Mouse (Mus musculus) testis, adult 2 months (tissue): Measurements from ENCODE around the gene Lrrc36. TPM values are rescaled to one million over a fixed set of nuclear protein-coding genes. Genes with fewer than 3 reads are reported as not detected.

ENCODE experiments used
- H3K27ac ChIP-seq: fragments of 200-500 bp; 2 replicates; pipeline ENCODE4 v1.5.1; 2012; ENCODE audit warnings: low read depth, low read length; ENCODE audit not compliant: control insufficient read depth, insufficient read depth
- H3K27me3 ChIP-seq: fragments of 200-500 bp; 2 replicates; pipeline ENCODE4 v1.6.1; 2012; ENCODE audit warnings: mild to moderate bottlenecking, low read length, moderate library complexity; ENCODE audit not compliant: control insufficient read depth, insufficient read depth
- H3K36me3 ChIP-seq: fragments of 200-500 bp; 2 replicates; pipeline ENCODE4 v1.6.1; 2012; ENCODE audit warnings: mild to moderate bottlenecking, low read length; ENCODE audit not compliant: control insufficient read depth, insufficient read depth
- H3K4me1 ChIP-seq: fragments of 200-500 bp; 2 replicates; pipeline ENCODE4 v1.6.1; 2012; ENCODE audit warnings: low read length; ENCODE audit not compliant: control insufficient read depth, insufficient read depth
- H3K4me3 ChIP-seq: fragments of 200-500 bp; 2 replicates; pipeline ENCODE4 v1.5.1; 2012; ENCODE audit warnings: low read depth, mild to moderate bottlenecking, low read length, moderate library complexity, mixed read lengths; ENCODE audit not compliant: control insufficient read depth
- CTCF ChIP-seq: fragments of 200-500 bp; IDR thresholded peaks from 2 replicates; pipeline ENCODE4 v1.5.1; 2012; ENCODE audit warnings: low read depth, mild to moderate bottlenecking, inconsistent platforms, low read length, moderate library complexity; ENCODE audit not compliant: control insufficient read depth, insufficient read depth, insufficient replicate concordance
- POLR2A ChIP-seq: fragments of 200-500 bp; IDR thresholded peaks from 2 replicates; pipeline ENCODE4 v1.6.1; 2012; ENCODE audit warnings: low read depth, mild to moderate bottlenecking, inconsistent platforms, low read length, moderate library complexity; ENCODE audit not compliant: control insufficient read depth
- polyA plus RNA-seq: library from polyadenylated mRNA; depleted of rRNA; stranded (reverse); fragments of >200 nt; gene quantifications from 2 replicates; pipeline ENCODE4 v1.2.3, GENCODE M21; 2012

Gene Lrrc36
- polyA plus RNA-seq, 1 experiment = 75.6 TPM

DNA sequence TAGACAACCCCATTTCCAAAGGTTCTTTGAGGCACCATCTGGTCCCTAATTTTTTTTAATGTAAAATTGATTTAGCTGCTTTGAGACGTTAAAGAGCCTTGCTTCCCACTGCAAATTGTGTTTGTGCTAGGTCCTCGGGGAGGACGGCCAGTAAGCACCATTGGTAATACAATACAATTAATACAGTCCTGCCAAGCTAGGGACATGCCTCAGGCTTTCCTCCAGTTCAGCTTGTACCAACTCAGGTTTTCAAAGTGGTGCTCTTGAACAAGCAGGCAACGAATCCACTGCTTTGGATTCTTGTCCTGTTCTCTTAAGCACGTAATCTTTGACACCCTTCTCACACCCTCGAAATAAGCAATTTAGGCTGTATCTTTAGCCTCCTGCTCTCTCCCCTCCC is 19.6 kb downstream of the Lrrc36 start:
- TF ChIP-seq CTCF = no peak
- no peak for TF ChIP-seq POLR2A
- Histone ChIP-seq H3K4me3 (no peak overlapping the region), H3K4me1 (no peaks in the 10 kb centered on the region), H3K27ac (no peak overlapping the region), H3K27me3 (no peaks in the 10 kb centered on the region), H3K36me3 (peaks cover 1% of the 10 kb centered on the region; the same call in 1 of the 2 replicates)

DNA sequence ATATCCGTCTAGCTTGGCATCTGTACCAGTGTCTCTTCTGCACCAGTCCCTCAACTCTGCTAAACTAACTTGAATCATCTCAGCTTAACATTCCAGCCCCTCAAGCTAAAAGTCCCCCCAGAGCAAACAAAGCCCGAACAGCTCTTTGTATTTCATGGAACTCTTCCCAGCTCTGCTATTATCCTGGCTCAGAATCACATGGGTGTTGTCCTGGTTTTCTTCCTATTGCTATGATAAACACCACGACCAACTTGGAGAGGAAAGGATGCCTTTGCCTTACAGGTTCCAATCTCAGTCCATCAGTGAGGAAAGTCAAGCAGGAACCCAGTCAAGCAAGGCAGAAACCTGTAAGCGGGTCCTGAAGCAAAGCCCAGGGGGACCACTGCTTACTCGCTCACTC is 20.1 kb downstream of the Lrrc36 start:
- TF ChIP-seq POLR2A (no peak), CTCF (no peak)
- no peak overlapping the region for H3K4me3 ChIP-seq
- H3K27ac ChIP-seq = no peak overlapping the region
- H3K36me3 ChIP-seq = no peaks in the 10 kb centered on the region
- no peaks in the 10 kb centered on the region for H3K4me1 ChIP-seq
- H3K27me3 ChIP-seq = no peaks in the 10 kb centered on the region

DNA sequence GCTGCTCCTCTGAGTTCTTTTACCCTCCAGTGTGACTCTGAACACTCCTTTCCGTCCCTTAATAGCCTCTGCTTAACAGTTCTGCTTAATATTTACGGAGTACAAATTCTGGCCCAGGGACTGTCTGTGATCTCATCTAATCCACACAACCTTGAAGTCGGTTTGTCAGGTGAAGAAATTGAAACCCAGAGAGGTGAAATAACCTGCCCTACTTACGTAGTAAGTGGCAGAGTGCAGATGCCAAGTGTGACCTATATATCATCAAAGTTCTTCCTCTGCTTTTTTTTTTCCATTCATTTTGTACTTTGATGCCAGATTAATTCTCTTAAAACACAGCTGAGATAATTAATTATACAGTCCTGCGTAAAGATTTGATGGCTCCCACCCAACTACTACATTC is 20.8 kb downstream of the Lrrc36 start:
- no peak for TF ChIP-seq POLR2A
- no peak for TF ChIP-seq CTCF
- H3K27ac ChIP-seq = no peak overlapping the region
- H3K4me1 ChIP-seq = no peaks in the 10 kb centered on the region
- no peak overlapping the region for H3K4me3 ChIP-seq
- no peaks in the 10 kb centered on the region for H3K27me3 ChIP-seq
- no peaks in the 10 kb centered on the region for H3K36me3 ChIP-seq

DNA sequence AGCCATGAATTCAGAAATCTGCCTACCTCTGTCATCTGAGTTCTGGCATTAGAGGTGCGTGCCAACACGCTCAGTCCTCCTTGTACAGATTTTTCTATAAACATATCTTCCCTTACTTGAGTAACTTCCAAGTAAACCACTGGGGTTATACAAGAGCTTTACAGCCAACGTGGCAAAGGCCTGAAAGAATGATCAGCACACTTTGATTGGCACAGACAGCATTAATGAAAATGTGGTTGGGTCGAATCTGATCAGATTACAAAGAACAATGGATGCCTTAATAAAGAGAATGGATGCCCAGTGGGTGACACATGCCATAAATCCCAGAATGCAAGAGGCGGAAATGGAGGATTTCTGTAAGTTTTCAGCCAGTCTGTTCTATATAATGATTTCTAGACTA is 22.8 kb downstream of the Lrrc36 start:
- H3K36me3 ChIP-seq = no peaks in the 10 kb centered on the region
- H3K4me1 ChIP-seq = no peaks in the 10 kb centered on the region
- H3K27ac ChIP-seq = no peak overlapping the region
- TF ChIP-seq POLR2A (no peak), CTCF (no peak)
- H3K4me3 ChIP-seq = no peak overlapping the region
- H3K27me3 ChIP-seq = no peaks in the 10 kb centered on the region

DNA sequence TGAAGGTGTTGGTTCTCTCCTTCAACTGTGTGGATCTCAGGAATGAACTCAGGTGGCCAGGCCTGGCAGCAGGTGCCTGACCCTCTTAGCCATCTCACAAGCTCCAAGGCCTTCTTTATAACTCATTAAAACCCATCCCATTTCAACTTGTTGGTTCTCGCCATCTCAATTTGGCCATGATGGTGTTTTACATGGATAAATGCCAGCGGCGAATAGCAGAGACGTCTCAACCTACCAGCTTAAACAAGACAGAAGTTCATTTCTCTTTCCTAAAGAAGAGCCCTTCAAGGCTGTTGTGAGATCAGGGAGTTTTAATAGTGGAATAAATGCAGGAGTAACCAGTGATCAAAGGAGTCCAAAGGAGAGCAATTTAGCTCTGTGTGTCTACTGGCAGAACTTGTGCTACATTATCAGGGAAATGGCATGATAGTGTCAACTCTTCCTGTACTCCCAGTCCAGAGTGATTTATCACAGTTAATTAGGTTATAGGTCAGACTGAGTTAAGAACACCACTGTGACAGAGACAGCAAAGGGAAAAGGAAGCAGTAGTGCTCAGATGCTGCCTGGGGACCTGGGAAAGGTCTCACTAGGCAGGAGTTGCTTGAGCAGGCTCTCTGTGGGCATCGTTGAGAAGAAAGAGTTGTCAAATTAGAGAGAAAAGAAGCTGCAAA is 23.8 kb downstream of the Lrrc36 start:
- Histone ChIP-seq H3K36me3 (no peaks in the 10 kb centered on the region), H3K4me1 (no peaks in the 10 kb centered on the region), H3K27me3 (no peaks in the 10 kb centered on the region), H3K27ac (no peak overlapping the region), H3K4me3 (no peak overlapping the region)
- TF ChIP-seq CTCF = no peak
- no peak for TF ChIP-seq POLR2A

DNA sequence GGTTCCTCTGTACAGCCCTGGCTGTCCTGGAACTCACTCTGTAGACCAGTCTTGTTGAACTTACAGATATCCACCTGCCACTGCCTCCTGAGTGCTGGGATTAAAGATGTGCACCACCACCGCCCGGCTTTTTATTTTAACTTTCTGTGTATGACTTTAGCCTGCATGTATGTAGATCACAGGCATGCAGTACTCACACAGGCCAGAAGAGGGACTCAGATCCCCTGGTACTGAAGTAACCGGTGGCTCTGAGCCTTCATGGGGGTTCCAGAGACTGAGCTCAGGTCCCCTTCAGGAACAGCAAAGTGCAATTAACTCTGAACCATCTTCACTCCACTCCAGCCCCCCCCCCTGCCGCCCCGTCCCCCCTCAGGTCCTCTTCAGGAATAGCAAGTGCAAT is 25.5 kb downstream of the Lrrc36 start:
- H3K4me3 ChIP-seq = no peak overlapping the region
- TF ChIP-seq POLR2A (no peak), CTCF (peak; percentile 28; the same call in 1 of the 2 replicates)
- no peaks in the 10 kb centered on the region for H3K4me1 ChIP-seq
- H3K27me3 ChIP-seq = no peaks in the 10 kb centered on the region
- H3K36me3 ChIP-seq = no peaks in the 10 kb centered on the region
- no peak overlapping the region for H3K27ac ChIP-seq

DNA sequence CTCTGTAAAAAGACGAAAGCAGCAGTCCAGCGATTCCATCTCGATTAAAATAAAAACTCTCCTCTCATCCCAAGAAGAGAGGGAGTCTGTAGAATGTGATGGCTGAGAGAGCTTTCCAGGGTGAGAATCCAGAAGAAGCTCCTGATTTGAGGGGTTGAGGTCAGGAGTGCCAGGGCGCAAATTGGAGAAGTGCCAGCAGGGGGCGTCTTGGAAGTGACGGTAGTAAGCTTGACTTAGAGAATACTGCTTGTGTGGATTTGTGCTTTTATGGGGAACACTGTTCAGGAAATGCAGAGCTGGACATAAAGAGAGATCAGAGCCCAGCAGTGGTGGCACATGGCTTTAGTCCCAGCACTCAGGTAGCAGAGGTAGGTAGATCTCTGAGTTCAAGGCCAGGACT is 28.1 kb downstream of the Lrrc36 start:
- peak; percentile 40; the same call in 1 of the 2 replicates for TF ChIP-seq CTCF
- TF ChIP-seq POLR2A = no peak
- H3K27me3 ChIP-seq = no peaks in the 10 kb centered on the region
- no peaks in the 10 kb centered on the region for H3K36me3 ChIP-seq

More for the DNA sequence above, 28.1 kb downstream of the Lrrc36 start:
- Histone ChIP-seq H3K27ac (no peak overlapping the region), H3K4me3 (no peak overlapping the region), H3K4me1 (no peaks in the 10 kb centered on the region)
